In the genomic region with DNA sequence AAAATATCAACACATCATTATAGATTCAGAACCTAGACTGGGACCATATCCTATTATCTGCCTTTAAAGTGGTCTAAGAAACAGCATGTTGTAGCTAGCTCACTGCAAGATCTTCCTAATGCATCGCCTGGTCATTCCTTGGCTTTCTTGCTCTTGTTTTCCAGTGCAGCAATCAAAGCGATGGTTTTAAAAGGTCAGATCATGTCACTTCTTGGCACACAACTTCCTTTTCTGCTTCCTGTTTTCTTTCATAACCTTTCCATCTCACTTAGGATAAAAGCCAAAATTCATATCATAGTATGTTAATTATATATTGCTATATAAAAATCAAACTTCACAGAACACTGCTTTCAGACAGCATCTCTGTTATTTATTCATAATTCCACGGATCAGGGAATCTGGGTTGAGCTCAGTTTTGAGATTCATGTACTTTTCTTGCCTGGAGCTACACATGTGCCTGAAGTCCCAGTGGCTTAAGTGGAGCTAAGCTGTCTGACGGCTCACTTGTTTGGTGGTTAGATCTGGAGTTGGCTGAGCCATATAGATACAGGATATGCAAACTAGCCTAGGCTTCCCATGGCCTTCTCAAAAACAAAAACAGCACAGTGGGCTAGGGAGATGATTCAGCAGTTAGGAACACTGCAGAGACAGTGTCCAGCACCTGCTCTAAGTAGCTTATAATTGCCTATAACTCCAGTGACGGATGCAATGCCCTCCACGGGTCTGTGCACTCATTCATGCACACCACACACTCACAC, we compare ENCODE assay signal across 13 mouse cellular contexts.
"Had no signal": no experiment of that assay in that cellular context is flagged by ENCODE, and none has a peak within 500 bp of the region (broad histone marks: within the 10 kb centered on the region; RNA-seq: fewer than 3 reads in every experiment).

No protein-coding gene starts in this region.

- H3K4me2 ChIP-seq: limb, embryonic 13.5 days; neural tube, embryonic 13.5 days; stomach, embryonic 15.5 days had no signal

- H3K9ac ChIP-seq: limb, embryonic 13.5 days; liver, embryonic 14.5 days; neural tube, embryonic 13.5 days; stomach, embryonic 15.5 days had no signal

- DNase-seq: kidney, adult 8-10 months; kidney, postnatal 14 days; left cerebral cortex, postnatal 4 days; lung, adult 18-20 months; retina, postnatal 1 day; right cerebral cortex, postnatal 14 days; thymus, adult 2 months; thymus, postnatal 25 days had no signal

- H3K9me3 ChIP-seq: midbrain, embryonic 10.5 days; stomach, embryonic 15.5 days had no signal

- H3K36me3 ChIP-seq: limb, embryonic 13.5 days; midbrain, embryonic 10.5 days; neural tube, embryonic 13.5 days; stomach, embryonic 15.5 days had no signal

- H3K4me1 ChIP-seq: limb, embryonic 13.5 days; midbrain, embryonic 10.5 days; neural tube, embryonic 13.5 days; stomach, embryonic 15.5 days had no signal

- H3K27me3 ChIP-seq: limb, embryonic 13.5 days; neural tube, embryonic 13.5 days; stomach, embryonic 15.5 days had no signal

- H3K27ac ChIP-seq: limb, embryonic 13.5 days; liver, embryonic 14.5 days; midbrain, embryonic 10.5 days; neural tube, embryonic 13.5 days; stomach, embryonic 15.5 days had no signal

- H3K4me3 ChIP-seq: limb, embryonic 13.5 days; midbrain, embryonic 10.5 days; neural tube, embryonic 13.5 days; stomach, embryonic 15.5 days had no signal
